Mouse (Mus musculus) bone marrow, adult 2 months (tissue): ENCODE data around the gene Tns3.

Experiments used
- CTCF ChIP-seq: fragments of 200-500 bp; IDR thresholded peaks from 2 replicates; pipeline ENCODE4 v1.5.1; 2011; ENCODE audit warnings: low read length, control low read depth; ENCODE audit not compliant: control insufficient read depth, insufficient read depth
- POLR2A ChIP-seq: fragments of 200-500 bp; IDR thresholded peaks from 2 replicates; pipeline ENCODE4 v1.6.1; 2011; ENCODE audit warnings: low read depth, mild to moderate bottlenecking, control low read depth, low read length, borderline replicate concordance; ENCODE audit not compliant: control insufficient read depth

DNA sequence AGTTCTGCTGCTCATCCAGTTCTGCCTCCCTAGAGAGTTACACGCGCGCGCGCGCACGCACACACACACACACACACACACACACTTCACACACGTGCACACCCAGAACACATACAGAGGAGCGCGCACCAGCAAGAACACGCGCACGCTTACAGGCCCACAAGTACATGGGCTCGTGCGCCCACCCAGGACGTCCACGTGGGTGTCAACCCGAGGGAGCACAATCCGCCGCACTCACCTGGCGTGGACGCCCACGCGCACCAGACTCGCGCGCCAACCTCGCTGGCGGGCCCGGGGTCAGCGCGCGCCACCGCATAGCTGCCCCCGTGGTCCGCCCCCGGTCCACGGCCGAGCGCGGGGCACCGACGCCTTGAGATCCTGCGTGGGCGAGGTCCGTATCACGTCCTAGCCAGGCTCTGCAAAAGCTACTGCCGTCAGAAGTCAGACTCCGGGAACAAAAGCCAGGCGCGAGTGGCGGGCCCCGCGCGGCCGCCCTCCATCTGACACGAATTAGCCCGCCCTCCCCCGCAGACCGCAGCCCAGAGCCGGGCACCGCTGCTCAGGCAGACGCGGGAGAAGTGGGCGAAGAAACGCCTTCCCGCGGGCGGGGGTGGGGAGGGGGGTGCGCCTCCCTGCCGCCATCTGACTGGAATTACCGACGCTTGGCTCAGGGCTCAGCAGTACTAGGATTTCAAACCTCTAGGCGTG is 40.0 kb downstream of the Tns3 start:
- no peak for TF ChIP-seq CTCF
- TF ChIP-seq POLR2A = peak; percentile 29; the same call in 1 of the 2 replicates
